Mouse (Mus musculus) embryo, embryonic 10.5 days (tissue): Measurements from ENCODE around the gene Cdk14.

Experiments used
- DNase-seq: peaks from one replicate; pipeline ENCODE4 v3.0.0-alpha.2; 2015; ENCODE audit warnings: low spot score

Cdk14 gene

DNA sequence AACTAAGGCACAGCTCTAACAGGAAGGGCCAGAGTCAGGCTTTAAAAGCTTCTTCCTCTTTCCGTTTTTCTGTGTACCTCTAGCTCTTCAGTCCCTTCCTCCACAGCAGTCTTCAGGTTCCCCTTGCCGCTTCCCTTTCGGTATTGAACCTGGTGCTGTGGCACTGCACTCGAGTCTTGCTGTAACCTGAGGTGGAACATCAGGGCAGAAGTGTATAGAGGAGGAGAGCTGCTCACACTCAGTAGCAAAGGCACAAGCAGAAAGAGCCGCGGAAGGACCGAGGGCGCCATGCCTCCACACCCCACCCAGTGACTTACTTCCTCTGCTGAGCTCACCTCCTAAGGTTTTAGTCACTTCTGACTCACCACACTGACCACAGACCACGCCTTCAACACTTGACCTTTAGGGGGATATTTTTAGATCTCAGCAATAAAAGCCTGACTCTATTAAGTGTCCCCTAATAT lies at the start of gene Cdk14:
Cdk14 (minus strand) TSS at position 321 of the 464 bp plus-strand sequence.
- DNase-seq = no peak

DNA sequence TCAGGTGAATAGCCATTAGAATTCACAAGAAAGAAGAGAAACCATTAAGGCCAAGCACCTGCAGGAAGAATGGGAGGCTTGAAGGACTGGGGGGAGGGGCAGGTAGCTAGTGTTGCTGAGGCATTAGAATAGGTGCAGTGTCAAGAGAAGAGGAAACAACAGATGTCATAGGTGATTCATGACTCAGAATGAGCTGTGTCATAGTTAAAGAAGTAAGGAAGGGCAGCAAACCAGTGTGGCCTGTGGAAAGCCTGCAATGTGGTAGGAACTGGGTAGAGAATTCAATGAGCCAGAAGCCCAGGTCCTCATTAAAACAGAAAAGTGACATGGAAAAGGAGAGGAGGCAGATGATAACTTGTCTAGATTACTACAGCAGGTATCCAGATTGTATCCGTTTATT lies 45.1 kb upstream of the Cdk14 start:
- no peak for DNase-seq

DNA sequence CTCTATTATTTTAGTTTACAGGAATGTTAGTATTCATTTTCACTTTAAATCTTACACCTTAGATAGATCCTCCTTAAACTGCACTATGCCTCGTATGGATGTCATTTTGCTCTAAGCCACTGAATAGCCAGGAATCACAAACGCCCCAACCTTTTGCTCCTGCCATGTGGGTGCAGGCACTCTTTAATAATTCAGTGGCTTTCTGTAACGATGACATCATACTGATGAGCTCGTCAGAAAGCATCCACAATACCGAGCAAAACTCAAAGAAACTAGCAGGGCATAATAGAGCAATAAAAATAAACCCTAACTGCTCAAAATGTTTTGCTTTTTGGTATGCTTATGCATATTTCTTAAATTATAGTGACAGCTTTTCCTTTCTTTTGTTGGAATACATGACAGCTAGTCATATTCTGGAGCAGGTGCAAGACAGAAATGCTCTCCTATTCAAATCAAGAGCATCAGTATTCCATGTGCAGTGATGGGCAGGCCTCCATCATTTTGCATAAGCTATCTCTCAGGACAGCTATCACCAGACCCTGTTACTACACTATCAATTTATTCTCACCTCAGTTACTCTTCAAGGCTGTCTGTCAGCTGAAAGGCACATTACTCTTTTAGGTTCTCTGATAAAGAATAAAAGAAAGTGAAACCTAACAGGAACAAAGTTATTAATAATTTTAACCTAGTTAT lies 11.8 kb upstream of the Cdk14 start:
- no peak for DNase-seq

DNA sequence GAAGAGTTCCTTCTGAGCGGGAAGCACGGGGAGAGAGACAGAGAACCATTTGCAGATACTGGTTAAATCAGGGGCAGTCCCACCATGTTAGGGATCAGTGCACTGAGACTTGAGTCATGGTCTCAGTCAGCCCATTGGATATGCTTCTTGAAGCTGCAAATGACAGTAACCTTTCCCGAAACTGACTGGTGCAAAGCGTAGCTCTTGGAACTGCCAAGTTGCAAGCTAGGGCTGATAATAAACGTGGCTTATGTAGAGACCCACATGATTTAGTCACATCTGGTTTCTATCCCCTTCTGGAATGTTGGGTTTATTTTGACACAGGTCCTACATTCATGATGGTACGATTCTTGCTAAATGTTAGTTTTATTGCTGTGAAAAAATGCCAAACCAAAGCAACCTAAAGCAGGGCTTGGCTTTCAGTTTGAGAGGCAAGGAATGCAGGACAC lies 3.6 kb upstream of the Cdk14 start:
- peak; percentile 12 for DNase-seq

DNA sequence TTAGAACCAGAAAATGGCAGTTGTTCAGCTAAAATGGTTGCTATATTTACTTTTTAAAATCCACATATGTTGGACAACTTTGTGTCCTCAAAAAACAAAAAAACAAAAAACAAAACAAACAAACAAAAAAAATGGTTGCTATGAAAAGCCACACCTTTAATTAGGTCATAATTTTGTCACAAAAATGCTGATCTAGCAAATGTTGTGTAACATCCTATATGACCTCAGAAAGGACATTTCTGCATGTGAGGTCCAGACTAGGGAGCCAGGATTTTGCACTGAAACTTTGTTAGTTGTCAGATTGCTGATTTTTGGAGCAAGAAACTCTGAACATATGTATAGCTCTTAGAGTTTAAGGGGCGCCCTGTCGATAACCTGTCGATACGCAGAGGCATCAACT lies 3.0 kb upstream of the Cdk14 start:
- DNase-seq = no peak

DNA sequence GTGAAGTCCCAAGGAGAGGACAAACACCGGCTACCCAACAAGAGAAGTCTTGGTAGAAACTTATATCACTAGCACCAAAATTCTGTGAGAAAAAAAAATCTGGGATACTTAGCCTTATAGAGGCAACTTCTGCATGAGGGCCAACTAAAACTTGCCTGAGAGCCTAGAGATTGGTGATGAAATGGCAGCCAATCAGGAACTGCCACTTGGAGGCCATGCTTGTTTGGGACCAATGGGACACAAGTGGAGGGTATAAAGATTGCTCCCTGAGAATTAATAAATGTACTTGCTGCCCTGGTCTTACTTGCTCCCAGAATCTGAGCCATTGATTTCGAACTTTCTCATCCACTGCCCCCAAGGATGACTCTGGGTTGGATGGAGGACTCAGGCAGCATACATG lies 1.3 kb upstream of the Cdk14 start:
- DNase-seq = no peak

DNA sequence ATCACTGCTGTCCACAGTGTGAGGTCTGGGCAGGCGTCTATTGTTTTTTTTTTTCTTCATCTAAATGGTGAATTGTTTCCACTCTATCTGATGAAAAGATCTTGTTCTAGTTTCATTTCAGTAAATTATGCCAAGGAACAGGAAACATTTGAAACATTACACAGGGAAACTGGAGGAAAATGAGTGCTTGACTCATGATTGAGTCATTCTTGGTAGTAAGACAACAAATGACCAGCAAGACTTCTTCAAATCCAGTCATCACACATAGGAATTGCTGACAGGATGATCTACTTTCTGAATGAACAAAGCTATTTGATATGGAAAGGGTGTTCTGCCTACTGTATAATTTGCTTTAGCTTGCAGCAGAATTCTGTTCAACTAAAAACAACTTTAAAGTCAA lies 859 bp downstream of the Cdk14 start:
- no peak for DNase-seq

DNA sequence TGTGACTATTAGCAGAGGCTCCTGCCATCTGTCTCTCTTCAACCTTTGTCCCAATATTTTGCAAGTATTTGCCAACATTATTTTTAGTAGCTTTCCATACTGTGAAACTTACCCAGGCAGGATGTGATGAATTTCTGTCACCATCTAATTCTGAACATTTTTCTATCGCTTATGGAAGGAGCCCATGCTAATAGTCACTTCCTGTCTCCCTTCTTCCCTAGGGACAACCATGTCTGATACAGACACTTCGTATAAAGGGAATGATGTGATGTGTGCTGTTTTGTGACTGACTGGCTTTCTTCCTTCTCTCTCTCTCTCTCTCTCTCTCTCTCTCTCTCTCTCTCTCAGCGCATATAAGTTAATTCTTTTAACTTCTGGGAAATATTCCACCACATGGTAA lies 5.3 kb downstream of the Cdk14 start:
- no peak for DNase-seq

DNA sequence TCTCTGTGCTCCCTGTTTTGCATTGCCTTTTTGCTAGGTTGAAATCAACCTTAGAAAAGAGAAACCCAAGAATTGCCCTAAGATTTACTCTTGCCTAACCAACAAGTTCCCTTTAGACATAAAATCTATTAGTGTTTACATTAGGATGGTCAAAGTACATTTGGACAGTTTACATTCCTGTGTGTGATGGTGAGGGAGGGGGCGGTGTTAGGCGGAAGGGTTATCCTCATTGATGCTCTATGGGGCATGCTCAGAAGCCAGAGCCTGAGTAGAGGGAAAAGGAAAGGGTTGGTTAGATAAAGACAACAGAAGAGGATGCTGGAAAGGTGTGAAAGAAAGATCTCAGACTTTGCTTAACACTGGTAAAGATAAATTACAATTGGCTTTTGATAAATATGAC lies 8.2 kb downstream of the Cdk14 start:
- DNase-seq = no peak

DNA sequence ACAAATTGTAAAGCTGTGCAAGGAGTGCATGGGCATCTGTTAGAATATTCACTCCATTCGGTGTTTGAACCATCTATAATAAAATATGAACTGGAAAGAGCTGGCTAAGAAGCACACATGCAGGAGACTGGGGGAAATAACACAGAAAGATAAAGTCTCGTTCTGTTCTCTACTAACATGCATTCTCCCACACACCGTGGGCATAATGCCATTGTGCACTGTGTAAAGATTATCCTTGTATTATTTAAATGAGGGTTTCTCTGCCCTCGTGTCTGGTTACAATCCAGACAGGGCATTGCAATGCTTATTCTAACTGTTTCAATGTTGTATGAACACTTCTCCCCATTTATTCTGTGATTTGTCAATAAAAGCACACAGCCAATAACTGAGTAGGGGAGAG lies 18.1 kb downstream of the Cdk14 start:
- DNase-seq = no peak

DNA sequence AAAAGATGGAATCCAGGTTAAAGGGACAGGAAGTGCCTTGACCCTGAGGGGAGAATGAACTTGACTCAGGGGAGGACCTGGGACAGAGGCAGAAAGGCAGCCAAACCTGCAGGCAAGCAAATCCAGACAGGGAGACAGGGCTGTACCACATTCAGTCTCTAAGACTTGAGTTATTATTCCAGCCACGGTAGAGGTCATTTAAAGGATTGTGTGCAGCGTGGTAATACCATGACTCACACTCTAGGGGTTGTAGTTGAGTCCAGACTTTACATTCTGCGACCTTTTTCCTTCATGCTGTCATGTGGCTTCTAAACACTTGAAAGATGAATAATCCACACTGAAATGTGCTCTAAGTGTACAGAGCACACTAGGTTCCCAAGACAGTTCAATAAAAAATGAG lies 27.3 kb downstream of the Cdk14 start:
- no peak for DNase-seq

DNA sequence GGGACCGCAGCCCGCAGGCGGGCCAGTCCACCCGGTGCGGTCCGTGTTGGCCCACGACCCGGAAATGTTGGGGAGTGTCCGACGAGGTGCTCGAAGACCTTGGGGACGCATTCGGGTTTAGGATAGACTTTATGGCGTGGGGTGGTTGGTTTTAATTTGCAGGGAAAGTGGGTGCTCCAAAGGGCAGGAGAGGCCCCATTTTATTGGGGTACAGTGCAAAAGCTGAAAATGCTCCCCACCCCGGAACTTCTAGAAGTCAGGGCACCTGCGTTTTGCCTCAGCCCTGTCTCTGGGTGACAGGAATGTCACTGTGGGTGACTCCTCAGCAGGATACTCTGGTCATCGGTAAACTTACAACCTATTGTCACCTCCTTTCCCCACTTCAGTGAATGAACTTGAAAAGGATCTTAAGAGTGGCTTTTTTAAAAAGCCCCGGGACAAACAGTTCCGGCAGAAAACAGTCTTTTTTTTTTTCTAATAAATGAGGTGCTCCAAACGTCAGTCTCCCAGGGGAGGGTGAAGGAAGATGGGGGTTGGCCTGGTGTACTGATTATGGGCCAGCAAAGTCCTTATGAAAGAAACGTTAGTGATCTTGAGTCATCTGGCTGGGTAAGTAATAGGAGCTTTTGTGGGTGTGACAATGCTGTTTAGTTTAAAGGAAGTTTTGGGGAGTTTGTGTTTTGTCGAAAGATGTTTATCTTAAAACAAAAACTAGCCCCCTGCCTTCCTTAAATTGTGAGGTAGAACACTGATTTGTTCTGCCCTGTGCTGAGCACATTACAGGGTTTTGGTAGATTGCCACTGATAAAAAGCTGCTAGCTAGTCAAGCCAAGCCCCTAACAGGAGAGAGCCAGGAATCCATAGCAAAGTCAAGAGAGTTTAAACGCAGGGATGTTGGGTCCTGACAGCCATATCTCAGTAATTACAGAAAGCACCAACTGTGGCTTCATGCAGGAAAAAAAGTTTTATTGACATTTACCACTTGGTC lies 39.1 kb downstream of the Cdk14 start:
- DNase-seq = peak; percentile 33

DNA sequence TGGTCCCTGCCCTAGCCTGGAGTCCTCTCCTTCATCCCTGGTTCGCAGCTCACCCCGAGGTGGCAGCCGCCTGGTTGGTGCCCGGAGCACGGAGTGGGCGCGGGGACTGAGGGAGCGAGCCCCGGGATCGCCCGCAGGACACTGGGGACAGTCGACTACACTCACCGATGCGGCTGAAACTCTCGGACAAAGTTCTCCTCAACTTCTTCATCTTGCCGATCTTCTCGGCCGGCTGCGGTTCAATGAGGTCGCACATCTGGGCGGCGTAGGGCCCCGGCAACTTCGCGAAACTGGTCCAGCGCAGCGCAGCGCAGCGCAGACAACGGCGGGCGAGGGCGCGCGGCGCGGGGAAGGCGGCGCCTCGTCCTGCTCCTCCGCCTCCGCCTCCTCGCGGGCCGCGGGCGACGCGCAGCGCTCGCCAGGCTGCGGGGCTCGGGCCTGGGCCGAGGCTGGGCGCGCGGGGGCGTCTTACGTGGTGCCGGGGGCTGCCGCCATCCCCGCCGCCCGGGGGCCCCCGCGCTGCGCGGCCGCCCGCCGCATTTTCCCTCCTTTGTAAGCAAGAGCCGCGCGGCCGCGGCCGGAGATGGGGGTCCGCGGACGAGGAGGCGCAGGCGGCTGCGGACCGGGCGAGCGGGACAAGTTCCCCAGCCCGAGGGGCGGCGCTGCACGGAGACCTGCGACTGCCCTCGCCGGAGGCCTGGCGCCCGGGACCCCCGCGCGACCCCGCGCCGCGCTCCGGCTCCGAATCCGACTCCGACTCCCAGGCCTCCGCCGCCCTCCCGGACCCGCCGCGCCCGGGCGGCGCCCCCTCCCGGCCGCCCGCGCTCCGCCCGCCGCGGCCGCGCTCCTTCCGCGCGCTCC lies 40.0 kb downstream of the Cdk14 start:
- peak; percentile 76 for DNase-seq

DNA sequence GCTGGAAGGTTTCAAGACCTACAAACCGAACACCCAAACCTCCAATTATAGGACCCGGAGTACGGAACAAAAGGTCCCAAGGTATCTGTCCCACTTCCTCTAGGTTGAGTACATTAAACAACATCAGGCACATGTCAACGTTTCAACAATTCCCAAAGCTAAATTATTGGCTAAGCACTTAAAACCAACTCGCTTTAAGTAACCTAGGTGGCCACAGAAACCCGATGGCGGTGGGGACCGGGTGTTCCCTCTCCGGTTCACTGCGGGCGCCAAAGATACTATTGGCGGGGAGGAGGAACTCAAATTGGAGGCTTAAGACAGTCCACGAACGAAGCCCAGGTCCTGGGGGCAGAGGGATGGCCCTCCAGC lies 40.6 kb downstream of the Cdk14 start:
- peak; percentile 68 for DNase-seq

DNA sequence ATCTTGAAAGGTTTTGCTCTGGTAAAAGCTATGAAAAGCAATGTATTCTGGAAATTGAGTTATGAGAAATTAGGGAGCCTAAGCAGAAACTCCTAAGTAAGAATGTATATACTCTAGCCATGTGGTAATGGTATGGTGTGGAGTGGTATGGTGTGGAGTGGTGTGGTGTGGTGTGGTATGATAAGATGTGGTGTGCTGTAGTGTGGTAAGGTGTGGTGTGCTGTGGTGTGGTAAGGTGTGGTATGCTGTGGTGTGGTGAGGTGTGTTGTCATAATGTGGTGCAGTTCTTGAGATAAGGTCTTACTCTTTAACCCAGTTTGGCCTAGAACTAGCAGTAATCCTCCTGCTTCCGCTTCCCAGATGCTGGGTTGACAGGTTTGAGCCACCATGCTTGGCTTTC lies 45.7 kb downstream of the Cdk14 start:
- no peak for DNase-seq

DNA sequence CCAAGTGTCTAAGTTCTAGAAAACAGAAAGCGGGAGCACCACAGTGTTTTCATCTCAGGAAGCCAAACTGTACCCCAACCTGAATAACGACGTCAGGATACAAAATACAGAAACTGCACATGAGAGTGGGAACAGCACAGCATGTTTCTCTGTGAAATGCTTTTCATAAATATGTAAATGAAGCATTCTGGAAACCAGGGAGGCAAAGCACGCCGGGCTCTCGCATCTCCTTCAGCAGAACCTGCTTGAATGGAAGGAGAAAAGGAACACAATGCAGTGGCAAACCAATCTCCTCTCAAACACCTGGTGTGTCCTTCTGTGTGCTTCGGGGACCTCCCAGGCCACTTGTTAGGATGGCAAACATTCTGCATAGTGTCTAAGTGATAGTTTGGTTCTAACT lies 46.6 kb downstream of the Cdk14 start:
- DNase-seq = no peak

DNA sequence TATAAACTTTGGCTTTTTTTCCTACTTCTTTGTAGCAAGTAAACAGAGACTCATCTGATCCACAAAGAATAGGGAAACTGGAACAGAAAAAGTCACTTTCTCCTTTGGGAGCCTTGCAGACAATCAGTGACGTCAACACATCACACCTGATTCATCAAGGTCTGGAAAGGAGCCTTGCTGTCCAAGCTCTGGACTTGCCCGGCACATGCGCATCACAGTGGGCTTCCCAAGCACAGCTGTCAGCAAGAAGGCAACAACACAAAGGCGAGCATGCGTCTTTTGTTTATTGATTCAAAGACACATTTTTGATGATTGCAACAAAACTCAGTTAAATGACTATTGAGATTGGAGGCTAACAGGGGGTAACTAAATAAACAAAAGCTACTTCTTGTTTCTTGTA lies 47.2 kb downstream of the Cdk14 start:
- no peak for DNase-seq

DNA sequence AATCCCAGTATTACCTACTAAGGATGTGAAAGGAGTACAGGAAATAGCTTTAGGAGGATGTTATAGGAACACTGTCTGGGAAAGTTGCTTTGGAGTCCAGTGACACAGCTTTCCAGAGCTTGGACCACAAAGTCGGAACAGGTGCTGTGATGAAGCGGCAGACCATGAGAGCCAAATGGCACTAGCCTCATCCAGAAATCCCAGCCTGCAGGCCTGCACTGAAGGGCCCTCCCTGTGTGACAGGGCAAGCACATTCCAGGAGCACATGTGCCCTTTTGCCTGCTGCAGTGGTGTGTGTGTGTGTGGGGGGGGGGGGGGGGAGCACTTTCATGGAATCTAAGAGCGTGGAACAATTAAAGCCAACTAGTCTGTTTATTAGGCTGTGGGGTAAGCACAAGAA lies 47.8 kb downstream of the Cdk14 start:
- no peak for DNase-seq

DNA sequence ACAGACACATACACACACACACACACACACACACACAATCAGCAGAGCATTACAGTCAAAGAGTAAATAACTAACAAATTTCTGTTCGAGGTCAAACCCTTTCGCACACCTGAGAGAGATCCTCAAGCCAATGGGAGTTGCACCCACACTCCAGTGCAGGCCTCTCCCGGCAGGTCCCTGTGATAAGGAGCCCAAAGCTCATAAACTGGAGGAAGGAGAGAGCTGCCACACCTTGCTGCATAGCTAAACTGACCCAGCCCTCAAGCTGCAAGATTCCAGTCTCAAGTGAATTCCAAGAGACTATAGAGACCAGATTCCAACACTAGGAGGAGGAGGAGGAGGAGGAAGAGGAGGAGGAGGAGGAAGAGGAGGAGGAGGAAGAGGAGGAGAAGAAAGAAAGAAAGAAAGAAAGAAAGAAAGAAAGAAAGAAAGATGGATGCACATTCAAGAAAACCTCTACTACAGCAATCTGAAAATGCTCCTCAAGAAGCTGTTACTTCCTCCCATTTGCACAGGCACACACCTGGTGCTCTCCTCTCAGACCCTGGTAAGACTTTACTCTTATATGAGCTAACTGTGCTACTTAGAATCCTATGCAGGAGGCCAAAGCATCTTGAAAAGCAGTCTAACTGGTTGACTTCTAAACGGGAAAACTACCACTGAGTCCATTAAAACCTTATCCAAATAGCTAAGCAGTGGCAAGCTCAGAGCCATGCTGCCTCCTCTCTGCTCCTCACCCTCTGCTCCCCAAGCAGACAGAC lies 49.6 kb downstream of the Cdk14 start:
- DNase-seq = no peak

DNA sequence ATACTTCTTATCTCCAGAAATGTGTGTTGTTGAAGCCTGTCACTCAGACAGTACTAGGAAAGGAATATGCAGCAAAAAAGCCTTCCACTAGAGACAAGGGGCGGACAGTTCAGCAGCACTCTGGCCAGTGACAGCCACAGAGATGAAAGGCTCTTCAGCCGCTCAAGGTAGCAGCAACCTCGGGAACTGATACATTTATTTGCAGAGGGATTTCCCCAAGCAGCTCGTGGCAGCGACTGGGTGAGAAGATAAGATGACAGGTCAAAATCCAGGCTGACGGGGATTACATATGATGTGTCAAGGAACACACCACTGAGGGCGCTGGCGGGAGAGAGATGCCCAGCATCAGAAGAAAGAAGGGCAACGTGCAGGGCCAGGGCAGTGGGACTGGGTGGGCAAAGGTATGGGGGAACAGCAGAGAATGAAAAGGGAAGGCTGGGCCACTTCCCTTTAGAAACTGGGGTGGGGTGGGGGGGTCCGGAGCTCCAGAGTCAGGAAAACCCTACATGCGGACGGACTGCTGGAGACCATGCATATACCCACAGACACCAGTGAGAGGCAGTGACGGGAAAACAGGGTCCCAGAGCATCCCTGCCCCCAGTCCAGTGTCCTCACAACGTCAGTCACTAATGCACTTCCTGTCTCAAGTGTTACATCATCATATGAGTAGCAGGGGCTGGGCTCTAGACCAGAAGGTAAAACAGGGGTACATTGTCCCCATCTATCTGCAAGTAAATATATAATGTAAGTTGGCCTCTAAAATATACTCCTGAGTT lies 51.5 kb downstream of the Cdk14 start:
- DNase-seq = no peak

DNA sequence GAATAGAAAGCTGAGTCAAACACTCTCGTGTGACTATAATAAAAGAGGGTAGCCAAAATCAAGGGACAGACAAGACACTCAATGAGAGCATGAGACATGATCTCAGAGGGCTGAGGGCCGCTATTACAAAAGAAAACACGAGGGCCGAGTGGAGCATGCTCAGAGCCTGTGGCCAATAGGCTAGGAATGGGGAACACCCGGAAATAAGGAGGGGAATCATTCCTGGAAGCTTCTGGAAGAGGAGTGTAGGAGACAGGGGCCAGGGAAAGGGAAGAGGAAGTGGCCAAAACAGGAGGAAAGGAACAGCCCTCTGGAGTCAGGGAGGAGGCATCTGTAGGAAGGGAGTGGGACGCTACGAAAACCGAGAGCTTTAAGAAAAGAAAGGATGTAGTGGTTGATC lies 52.6 kb downstream of the Cdk14 start:
- no peak for DNase-seq
